Mouse (Mus musculus): ENCODE measurements at regions not wholly inside any gene's neighbourhood (a gene's known extent, or its start where the extent isn't known, plus 50 kb on each side); places are given as distances from the start of the nearest gene placed in this dataset.

DNA sequence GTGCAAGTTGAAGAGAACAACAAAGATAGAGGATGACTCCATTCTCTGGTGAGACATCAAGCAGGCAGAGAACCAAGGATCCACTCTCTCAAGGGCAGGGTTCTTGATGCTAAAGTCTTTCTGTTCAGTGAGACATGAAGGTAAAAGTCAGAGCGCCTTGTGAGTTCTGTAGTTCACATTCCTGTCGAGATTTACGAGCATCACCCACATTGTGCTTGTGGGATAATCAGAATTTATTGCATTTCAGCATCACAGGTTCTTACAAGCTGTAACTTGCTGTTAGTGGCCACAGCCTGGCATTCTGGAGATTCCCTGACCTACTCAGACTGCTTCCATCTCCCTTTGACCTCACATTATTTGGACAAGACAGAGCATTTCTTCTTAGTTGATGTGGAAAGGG lies 540.9 kb upstream of the Atp2b1 start:
- no peak for TF ChIP-seq MYOG (IDR thresholded peaks at IDR 0.05; ENCODE audit: control insufficient read depth, extremely low read depth, insufficient read length)
- no peak for TF ChIP-seq CTCF (IDR thresholded peaks at IDR 0.05; ENCODE audit: control insufficient read depth, insufficient read depth, insufficient read length)
- no peak for TF ChIP-seq FOSL1 (IDR thresholded peaks at IDR 0.05; ENCODE audit: insufficient read depth, low read length, poor library complexity, severe bottlenecking)
- no peak for TF ChIP-seq MYOD1 (IDR thresholded peaks at IDR 0.05; ENCODE audit: control insufficient read depth, insufficient read length, low read depth)
- TF ChIP-seq USF1 (IDR thresholded peaks at IDR 0.05; ENCODE audit: low read depth) = no peak
- no peak for TF ChIP-seq CEBPB (IDR thresholded peaks at IDR 0.05; ENCODE audit: low read depth)

Data from C2C12 (cell line).